Mouse (Mus musculus): ENCODE results near the gene Fam126a.

Gene Fam126a

GRCm38 (mm10) chr5:24039423-24039822 lies 8.9 kb upstream of the Fam126a start:
- no peak for DNase-seq

GRCm38 (mm10) chr5:24038819-24039218 lies 8.3 kb upstream of the Fam126a start:
- DNase-seq = no peak

DNA sequence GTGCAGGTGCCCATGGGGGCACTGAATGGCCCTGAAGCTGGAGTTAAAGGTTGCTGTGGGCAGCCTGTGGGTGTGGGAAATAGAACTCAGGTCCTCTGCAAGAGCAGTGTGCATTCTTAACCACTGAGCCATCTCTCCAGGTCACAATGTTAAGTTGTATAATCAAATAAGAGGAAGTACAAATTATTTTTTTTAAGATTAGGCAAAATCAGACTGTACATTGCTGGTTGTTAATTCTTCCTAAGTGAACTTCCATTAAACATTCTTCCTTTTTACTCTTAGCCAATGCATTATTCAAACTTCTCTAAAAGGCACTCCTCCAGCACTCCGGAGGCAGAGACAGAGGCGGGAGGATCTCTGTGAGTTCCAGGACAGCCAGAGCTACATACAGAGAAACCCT lies 7.7 kb upstream of the Fam126a start:
- no peak for DNase-seq

DNA sequence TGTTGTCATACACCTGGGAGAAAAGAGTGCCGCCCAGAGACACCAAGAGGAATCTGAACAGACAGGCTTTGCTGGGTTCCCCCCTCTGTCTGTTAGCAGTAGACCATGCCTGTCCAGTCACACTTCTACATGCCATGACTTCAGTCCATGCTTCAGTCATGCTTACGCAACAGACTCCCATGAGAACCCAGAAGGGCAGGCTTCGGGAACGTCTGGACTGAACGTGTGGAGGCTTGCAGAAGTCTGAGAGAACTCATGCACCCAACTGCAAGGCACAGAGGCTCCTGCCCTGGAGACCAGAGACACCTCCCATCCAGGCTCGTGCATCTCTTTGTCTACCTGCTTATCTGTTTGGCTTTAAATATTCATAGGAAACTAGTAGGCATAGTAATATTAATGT lies 6.2 kb upstream of the Fam126a start:
- no peak for DNase-seq

GRCm38 (mm10) chr5:24034970-24035369 lies 4.5 kb upstream of the Fam126a start:
- DNase-seq = no peak

- DNase-seq = no peak
Measured at GRCm38 (mm10) chr5:24034091-24034490, 3.6 kb upstream of the Fam126a start.

- peak; percentile 68 for DNase-seq
Measured at GRCm38 (mm10) chr5:24029946-24030578, 428 bp downstream of the Fam126a start.

DNA sequence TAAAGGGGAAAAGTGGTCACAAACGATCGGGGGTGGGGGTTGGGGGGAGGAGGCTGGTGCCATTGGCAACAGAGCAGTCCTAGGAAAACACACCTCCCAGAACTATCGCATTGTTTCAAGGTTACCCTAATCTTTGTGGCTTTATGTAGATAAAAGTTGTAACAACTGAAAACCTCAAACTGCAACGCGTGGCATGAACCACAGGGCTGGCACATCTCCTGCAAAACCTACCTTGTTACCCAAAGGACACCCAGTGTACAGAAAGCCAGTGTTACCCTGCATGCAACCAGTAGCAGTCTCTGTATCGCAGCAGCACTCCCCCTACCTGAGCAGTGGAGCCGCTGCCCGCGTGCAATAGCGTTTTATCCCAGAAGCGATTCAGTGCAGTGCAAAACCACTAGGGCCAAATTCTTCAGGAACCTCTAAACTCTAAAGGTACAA lies 1.1 kb downstream of the Fam126a start:
- peak; percentile 82 for DNase-seq

DNA sequence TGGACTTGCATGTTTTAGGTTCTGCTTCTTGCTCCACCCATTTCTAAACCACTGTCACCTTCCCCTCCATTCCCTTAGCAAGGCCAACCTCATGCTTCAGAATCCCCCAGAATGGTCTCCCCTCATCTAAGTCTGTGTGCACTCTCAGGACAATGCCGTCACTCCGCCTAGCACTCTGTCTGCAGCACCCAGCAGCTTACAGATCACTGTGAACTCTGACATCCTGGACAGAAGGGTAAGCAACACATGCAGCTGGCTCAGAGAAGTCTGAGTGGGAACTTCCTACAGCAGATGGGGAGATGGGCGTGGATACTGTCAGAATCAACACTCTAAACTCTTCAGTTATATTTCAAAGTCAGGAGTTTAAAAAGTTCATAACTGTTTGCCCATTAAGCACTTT lies 5.5 kb downstream of the Fam126a start:
- DNase-seq = no peak

DNA sequence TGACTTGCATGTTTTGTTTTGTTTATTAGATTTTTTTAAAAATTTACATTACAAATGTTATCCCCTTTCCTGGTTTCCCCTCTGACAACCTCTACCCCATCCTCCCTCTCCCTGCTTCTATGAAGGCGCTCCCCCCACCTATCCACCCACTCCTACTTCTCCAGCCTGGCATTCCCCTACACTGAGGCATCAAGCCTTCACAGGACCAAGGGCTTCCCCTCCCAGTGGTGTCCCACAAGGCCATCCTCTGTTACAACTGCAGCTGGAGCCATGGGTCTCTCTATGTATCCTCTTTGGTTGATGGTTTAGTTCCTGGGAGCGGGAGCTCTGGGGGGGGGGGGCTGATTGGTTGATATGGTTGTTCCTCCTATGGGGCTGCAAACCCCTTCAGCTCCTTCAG lies 7.3 kb downstream of the Fam126a start:
- no peak for DNase-seq

GRCm38 (mm10) chr5:24021683-24022082 lies 8.8 kb downstream of the Fam126a start:
- DNase-seq = no peak

GRCm38 (mm10) chr5:24020380-24020779 lies 10.1 kb downstream of the Fam126a start:
- no peak for DNase-seq

GRCm38 (mm10) chr5:24019341-24020185 lies 10.9 kb downstream of the Fam126a start:
- peak; percentile 50 for DNase-seq

DNA sequence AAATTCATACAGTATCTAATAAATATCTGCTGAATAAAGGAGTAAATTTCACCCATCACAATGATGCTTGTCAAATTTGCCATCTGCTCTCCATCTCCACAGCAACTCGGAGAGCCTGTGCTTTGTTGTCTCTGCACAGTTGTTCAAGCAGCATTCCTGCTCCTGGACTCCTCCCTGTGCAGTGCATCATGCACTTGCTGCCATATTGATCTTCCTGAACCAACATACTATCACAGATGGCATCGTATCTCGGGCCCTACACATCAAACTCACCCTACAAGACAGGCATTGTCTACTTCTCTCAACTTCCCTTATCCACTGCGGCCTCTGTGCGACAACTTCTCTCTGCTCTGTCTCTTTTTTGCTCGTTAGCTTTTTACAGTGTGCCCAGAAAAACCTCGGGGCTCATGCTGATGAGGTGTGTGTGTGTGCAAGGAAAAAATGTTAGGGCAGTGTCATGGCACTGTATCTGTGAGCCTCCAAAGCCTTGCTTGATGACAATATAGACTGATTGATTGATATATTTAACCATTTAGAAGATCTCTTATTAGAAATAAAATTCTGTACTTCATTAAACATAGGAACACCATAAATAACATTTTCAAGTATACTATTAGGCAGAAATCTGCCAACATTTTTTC lies 11.7 kb downstream of the Fam126a start:
- DNase-seq = peak; percentile 29

DNA sequence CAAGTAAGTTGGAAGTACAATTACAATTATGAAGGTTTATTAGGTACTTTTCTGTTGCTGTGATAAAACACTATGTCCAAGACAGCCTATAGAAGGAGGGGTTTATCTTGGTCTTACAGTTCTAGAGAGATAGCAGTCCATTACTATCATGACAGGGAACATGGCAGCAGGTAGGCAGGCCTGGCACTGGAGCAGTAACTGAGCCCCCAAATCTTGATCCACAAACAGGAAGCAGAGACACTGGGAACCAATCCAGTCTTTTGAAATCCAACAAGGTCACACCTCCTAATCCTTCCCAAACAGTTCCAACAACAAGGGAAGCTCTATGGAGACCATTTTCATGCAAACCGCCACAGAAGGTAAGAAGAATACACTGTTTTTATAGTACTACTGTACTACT lies 13.6 kb downstream of the Fam126a start:
- no peak for DNase-seq

GRCm38 (mm10) chr5:24013338-24014003 lies 17.0 kb downstream of the Fam126a start:
- no peak for DNase-seq

DNA sequence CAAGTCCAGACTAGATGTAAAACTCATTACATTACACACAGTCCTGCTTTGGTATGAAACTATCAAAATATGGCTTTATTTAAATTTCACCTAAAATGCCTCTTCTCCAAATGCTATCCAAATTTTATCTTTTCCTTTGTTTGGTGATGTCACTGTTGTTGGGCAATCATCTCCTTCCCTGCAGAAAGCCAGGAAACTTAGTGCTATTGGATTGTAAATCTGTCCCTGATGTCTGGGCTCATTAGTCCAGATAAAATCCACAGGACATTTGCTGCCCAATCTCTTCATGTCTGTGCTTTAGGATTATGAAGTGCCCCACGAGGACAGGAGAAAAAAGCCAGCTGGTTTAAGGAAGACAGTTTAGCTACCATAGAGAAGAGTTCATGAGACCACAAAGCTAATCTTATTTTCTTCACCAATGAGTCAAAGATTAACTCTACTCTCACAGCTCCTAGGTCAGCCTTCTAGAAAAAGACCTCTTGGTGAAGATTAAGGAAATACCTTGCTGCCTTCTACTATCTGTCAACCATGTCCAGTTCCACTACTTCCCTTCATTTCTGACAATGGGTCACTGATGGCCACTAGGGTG lies 31.3 kb downstream of the Fam126a start:
- DNase-seq = no peak

DNA sequence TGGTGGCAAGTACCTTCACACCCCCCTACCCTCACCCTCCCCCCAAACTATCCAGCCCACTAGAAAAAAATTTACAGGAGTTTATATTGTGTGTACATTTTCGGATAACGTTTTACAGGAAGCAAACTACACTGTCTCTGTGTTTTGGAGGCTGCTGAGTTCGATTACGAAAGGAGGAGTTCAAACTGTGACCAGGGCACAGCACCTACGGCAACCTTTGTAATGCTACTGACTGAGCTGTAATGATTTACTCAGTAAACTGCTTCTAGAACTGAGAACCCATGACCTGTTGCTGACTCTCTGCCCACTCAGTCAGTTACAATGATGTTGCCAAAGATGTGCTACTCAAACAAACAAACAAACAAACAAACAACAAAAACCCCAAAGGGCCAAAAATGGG lies 34.5 kb downstream of the Fam126a start:
- DNase-seq = no peak

DNA sequence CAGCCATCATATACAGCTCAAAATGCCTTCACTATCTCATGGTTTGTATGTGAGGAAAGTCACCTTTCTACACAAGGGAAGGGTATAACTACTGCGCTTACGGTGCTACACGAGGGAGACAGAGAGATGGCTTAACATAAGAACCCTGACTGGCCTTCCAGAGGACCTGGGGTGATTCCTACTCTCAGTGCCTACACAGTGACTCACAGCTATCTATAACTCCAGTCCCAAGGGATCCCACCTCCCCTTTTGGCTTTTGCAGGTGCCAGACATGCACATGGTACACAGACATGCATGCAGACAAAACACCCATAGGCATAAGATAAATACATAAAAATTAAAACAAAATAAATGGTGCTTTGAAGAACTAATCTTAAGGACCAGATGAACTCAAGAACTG lies 35.6 kb downstream of the Fam126a start:
- no peak for DNase-seq

DNA sequence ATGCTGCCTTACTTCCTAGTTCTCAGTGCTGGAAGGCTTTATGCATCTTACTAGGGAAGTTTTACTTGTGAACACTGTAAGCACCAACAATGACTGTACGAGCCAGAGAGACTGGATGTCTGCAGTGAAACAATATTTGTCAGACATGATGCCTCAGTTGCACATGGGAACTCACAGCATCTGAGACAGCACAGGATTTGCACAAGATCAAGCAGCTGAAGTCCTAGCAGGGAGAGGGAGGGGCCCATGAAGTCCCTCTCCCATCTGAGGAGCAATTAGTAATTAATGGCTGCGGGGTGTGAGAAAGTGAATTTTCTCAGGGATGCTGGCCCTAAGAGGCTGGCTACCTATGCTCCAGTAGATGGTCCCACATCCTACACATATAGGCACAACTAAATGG lies 36.3 kb downstream of the Fam126a start:
- no peak for DNase-seq

DNA sequence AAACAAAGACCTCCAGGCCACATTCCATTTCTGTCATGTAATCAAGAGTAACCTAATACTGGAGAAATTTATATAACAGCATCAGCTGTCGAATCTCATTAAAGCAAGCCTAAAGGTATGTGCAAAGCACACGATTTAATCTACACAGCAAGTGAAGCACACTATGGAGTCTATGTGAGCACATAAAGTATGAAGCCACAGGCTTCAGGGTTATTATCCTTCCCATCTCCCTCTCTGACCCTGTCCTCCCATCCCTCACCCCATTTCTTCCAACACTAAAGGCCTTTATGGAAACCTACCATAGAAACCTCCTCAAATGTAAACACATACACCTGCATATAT lies 37.0 kb downstream of the Fam126a start:
- no peak for DNase-seq

DNA sequence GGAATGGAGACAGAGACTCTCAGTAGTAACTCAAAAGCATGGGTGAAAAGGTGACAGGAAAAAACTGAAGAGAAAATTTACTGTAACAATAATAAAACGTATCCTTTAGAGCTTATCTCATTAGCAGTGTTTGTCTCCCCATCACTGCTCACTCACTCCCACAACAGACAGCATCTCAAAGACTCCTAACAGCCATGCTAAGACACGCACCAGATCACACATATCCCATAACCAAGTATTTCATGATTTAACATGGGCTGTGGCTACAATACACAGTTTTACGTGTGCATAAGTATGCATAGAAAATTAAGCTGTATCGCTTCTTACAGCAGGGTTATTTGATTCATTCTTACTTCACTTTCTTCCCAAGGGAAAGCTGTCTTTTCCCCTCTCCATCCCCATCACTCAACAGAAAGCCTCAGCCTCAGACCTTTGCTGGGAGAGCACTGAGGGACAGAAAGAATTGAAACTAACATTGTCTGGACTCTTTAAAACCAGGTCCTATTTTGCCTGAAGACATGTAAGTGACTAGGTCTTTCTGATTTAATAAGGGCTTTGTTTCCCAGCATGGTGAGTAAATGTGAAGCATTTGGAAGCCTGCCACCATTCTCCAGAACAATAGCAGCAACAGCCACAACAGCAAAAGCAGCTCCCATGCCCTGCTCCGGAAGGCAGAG lies 37.5 kb downstream of the Fam126a start:
- DNase-seq = peak; percentile 22

DNA sequence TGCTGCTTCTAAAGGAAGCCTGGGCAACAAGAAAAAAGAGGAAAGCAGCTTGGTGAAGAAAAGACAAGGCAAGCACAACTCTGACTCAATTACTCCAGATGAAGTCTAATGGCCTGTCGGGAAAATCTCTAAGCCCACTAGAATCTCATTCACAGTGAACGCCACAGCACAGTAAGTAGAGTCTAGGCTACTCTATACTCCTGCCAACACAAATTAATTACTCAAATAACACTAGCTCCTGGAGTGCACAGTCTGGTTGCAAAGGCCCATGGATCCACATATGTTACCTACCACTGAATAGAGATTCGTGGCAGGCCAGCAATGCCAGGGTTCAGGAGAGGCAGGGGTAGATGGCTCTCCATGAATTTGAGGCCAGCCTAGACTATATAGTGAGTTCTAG lies 40.5 kb downstream of the Fam126a start:
- DNase-seq = no peak

All from embryo, embryonic 11 days (tissue).